Mouse (Mus musculus) lung, embryonic 14.5 days (tissue): ENCODE measurements at regions not wholly inside any gene's neighbourhood (a gene's known extent, or its start where the extent isn't known, plus 50 kb on each side); places are given as distances from the start of the nearest gene placed in this dataset.
"Not testable (repeated sequence)": the region's sequence is repeated elsewhere in the genome, so short reads cannot be mapped to it uniquely, and the experiment has no call there.

Source experiments
- ATAC-seq: fragments of 200-750 bp; cut with Nextera tagmentation; 2 replicates; pipeline ENCODE4 v1.8.0; 2017; ENCODE audit warnings: mild to moderate bottlenecking, moderate TSS enrichment, moderate library complexity; ENCODE audit not compliant: insufficient read depth
- DNase-seq: peaks from one replicate; pipeline ENCODE4 v3.0.0-alpha.2; 2015
- H3K27ac ChIP-seq: fragments of 300-500 bp; sonication (generic); 2 replicates; pipeline ENCODE4 v1.5.1; 2014; ENCODE audit warnings: low read depth, mild to moderate bottlenecking, moderate library complexity
- H3K27me3 ChIP-seq: fragments of 300-500 bp; sonication (generic); 2 replicates; pipeline ENCODE4 v1.6.1; 2014; ENCODE audit warnings: low read length, control low read depth; ENCODE audit not compliant: insufficient read depth
- H3K36me3 ChIP-seq: fragments of 300-500 bp; sonication (generic); 2 replicates; pipeline ENCODE4 v1.6.1; 2014; ENCODE audit warnings: control low read depth; ENCODE audit not compliant: insufficient read depth
- H3K4me1 ChIP-seq: fragments of 300-500 bp; sonication (generic); 2 replicates; pipeline ENCODE4 v1.6.1; 2014; ENCODE audit warnings: antibody characterized with exemption, control low read depth; ENCODE audit not compliant: insufficient read depth
- H3K4me2 ChIP-seq: fragments of 300-500 bp; sonication (generic); 2 replicates; pipeline ENCODE4 v1.6.1; 2014; ENCODE audit warnings: mild to moderate bottlenecking
- H3K4me3 ChIP-seq: fragments of 300-500 bp; sonication (generic); 2 replicates; pipeline ENCODE4 v1.5.1; 2014; ENCODE audit warnings: low read depth, low read length
- H3K9ac ChIP-seq: fragments of 300-500 bp; sonication (generic); 2 replicates; pipeline ENCODE4 v1.6.1; 2014
- H3K9me3 ChIP-seq: fragments of 300-500 bp; sonication (generic); 2 replicates; pipeline ENCODE4 v1.6.1; 2016; ENCODE audit warnings: low read depth, low read length, control low read depth
- CTCF ChIP-seq: IDR thresholded peaks from 2 replicates; pipeline ENCODE4 v1.5.1; 2016; ENCODE audit warnings: antibody characterized with exemption, low read depth
- WGBS: fragments of 180-500 bp; shearing (Covaris S2); extraction: QIAGEN DNeasy Blood & Tissue Kit; methylation state at CpG from one replicate; pipeline ENCODE4 v1.1.7; 2014; 5-methylcytosine and 5-hydroxymethylcytosine counted together

DNA sequence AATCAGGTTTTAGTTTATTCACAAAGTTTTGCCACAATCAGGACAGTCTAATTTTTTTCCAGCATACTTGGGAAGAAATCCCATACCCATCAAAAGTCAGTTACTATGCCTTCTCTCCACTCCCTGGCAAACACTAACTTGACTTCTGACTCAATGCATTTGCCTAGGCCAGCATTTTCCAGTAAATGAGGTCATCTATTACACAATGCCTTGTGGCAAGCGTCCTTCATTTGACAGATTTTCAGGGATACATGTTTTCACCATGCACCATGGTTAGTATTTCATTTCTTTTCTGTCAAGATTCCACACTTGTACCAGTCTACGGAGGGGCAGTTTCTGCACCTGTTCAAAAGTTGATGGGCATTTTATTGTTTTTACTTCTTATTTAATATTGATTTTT is 88.4 kb upstream of the Slc2a12 start:
- not testable (repeated sequence) for H3K4me2 ChIP-seq, DNase-seq, H3K9me3 ChIP-seq, H3K9ac ChIP-seq, H3K36me3 ChIP-seq, ATAC-seq, H3K4me3 ChIP-seq, H3K27ac ChIP-seq, H3K27me3 ChIP-seq, H3K4me1 ChIP-seq
- WGBS = 79% methylated on average over 2 of the region's 2 CpGs

DNA sequence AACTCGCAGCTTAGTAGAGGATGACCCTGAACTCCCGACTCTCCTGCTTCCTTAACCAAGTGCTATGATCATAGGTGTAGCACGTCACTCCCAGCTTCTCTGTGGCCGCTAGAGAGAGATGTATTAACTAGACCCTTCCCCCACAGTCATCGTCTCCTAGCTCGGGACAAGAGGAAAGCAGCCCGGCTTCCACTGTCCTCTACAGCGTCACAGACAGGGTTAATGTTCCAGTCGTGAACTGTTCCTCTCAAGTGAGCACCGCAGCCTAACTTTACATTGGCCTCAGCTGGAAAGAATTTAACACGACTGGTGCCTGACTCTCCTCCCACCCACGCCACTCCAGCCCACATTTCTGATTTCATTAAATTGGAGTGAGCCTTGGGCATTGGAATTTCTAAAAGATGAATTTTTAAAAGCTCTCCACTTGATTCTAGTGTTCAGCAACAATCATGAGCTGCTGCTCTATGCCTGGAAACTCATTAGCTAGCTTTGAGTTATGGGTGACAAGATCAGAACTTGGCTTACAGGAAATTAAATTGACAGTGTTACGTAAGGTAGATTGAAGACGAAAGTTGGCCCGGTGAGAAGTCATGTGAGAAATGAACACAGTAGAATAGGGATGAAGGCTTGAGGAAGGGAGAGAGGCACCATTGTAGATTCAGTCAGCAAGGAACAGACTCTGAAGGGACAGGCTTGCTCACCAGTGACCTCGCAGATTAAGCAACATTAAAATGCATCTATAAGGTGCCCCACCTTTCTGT is 75.4 kb upstream of the Slc2a12 start:
- not testable (repeated sequence) for ATAC-seq, H3K4me1 ChIP-seq, H3K4me3 ChIP-seq, H3K9me3 ChIP-seq, H3K27ac ChIP-seq, H3K27me3 ChIP-seq, H3K4me2 ChIP-seq, H3K9ac ChIP-seq, DNase-seq, H3K36me3 ChIP-seq
- WGBS = 63% methylated on average over 14 of the region's 16 CpGs

DNA sequence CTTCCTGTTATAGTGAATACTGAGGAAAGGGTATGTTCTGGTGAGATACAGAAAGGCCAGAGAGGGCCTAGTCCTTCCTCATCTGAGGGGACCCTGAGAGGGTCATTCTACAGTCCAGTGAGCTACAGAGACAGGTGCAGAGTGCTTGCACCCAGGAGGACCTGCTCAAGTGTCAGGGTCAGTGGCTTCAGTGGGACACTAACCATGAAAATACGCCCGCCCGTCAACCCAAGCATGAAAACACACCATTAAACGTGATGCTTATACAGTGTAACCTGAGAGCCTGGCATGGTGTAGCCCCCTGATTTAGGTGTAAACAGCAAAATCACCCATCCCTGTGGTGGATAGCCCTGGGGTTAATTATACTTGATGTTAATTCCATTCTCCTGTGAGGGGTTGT is 70.8 kb upstream of the Slc2a12 start:
- DNase-seq, H3K4me1 ChIP-seq, ATAC-seq, H3K9me3 ChIP-seq, H3K36me3 ChIP-seq, H3K27me3 ChIP-seq, H3K9ac ChIP-seq, H3K4me3 ChIP-seq, H3K4me2 ChIP-seq, H3K27ac ChIP-seq: not testable (repeated sequence)
- WGBS = 67% methylated on average over 4 of the region's 4 CpGs

GRCm38 (mm10) chr10:22579426-22579825 is 65.4 kb upstream of the Slc2a12 start:
- H3K4me1 ChIP-seq, H3K27me3 ChIP-seq, H3K4me3 ChIP-seq, H3K36me3 ChIP-seq, H3K4me2 ChIP-seq, H3K27ac ChIP-seq, ATAC-seq, H3K9me3 ChIP-seq, H3K9ac ChIP-seq: not testable (repeated sequence)
- 16% methylated on average over 3 of the region's 3 CpGs for WGBS
- DNase-seq = peak; percentile 83
- peak; percentile 74 for TF ChIP-seq CTCF

GRCm38 (mm10) chr10:22581300-22581699 is 63.5 kb upstream of the Slc2a12 start:
- not testable (repeated sequence) for H3K36me3 ChIP-seq, H3K9ac ChIP-seq, H3K4me1 ChIP-seq, DNase-seq, H3K4me2 ChIP-seq, ATAC-seq, H3K9me3 ChIP-seq, H3K27me3 ChIP-seq, H3K27ac ChIP-seq, H3K4me3 ChIP-seq
- WGBS = 61% methylated on average over 9 of the region's 9 CpGs

DNA sequence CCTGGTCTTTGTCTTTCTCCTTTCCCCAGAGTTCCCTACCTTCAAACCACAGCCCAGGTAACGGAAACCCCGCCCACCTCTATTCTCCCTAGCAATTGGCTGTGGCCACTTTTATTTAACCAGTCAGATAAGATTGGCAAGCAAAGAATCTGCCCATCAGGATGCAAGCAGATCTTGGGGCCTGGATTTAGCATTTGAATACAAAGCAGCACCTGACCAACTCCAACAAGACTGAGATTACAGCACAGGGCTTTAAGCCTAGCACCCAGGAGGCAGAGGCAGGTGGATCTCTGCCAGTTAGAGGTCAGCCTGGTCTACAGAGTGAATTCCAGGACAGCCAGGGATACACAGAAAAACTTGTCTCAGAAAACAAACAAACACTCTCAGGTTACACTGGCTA is 61.5 kb upstream of the Slc2a12 start:
- not testable (repeated sequence) for ATAC-seq, H3K9me3 ChIP-seq, DNase-seq, H3K4me1 ChIP-seq, H3K4me3 ChIP-seq, H3K4me2 ChIP-seq, H3K36me3 ChIP-seq, H3K27ac ChIP-seq, H3K27me3 ChIP-seq, H3K9ac ChIP-seq
- WGBS = 87% methylated on average over 2 of the region's 2 CpGs

- H3K9ac ChIP-seq, H3K4me2 ChIP-seq, H3K27ac ChIP-seq, H3K4me1 ChIP-seq, H3K4me3 ChIP-seq, ATAC-seq, H3K27me3 ChIP-seq, H3K36me3 ChIP-seq, H3K9me3 ChIP-seq: not testable (repeated sequence)
- peak; percentile 10 for DNase-seq
- 97% methylated on average over 1 of the region's 1 CpGs for WGBS
- TF ChIP-seq CTCF = peak; percentile 21
Measured at GRCm38 (mm10) chr10:22588587-22588986, 56.2 kb upstream of the Slc2a12 start.

GRCm38 (mm10) chr10:22591664-22592063 is 53.1 kb upstream of the Slc2a12 start:
- ATAC-seq, H3K4me1 ChIP-seq, H3K4me3 ChIP-seq, H3K9ac ChIP-seq, H3K27me3 ChIP-seq, H3K36me3 ChIP-seq, H3K9me3 ChIP-seq, H3K27ac ChIP-seq, H3K4me2 ChIP-seq, DNase-seq: not testable (repeated sequence)
- WGBS = 46% methylated on average over 4 of the region's 4 CpGs

DNA sequence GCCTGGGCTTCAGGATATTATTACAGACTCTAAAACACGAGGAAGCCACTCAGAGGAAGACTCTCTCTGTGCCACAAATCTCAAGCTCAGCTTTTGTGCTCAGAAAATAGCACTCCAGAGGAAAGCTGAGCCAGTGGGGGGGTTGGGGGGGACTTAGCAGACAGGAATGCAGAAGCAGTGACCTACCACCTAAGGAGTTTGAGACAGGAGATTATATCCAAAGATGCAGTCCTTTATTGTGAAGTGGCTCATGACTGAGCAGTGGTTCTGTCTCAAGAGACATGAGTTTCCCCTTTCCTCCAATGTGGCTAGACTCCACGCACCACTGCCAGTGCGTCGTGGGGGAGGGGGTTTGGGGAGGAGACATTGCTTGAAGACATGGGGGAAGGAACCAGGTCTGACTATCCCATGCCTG is 52.6 kb upstream of the Slc2a12 start:
- H3K27ac ChIP-seq, H3K4me3 ChIP-seq, H3K9me3 ChIP-seq, H3K36me3 ChIP-seq, H3K9ac ChIP-seq, ATAC-seq, H3K27me3 ChIP-seq, DNase-seq, H3K4me2 ChIP-seq, H3K4me1 ChIP-seq: not testable (repeated sequence)
- WGBS = 34% methylated on average over 4 of the region's 4 CpGs

DNA sequence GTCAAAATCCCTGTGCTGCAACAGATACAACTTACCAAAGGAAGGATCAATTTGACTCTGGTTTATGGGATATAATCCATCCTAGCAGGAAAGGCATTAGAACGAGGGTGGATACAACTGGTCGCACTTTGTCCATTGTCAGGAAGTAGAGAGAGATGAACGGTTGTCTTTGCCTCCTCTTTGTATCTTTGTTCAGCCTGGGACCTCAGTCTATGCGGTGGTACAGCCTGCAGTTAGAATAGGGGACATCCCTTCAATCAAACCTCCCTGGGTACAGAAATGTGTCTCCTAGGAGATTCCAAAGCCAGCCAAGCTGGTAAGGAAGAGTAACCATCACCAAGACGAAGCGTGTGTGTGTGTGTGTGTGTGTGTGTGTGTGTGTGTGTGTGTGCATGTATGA is 52.1 kb upstream of the Slc2a12 start:
- not testable (repeated sequence) for DNase-seq, H3K9ac ChIP-seq, H3K4me2 ChIP-seq, H3K27me3 ChIP-seq, H3K36me3 ChIP-seq, H3K9me3 ChIP-seq, ATAC-seq, H3K27ac ChIP-seq, H3K4me1 ChIP-seq, H3K4me3 ChIP-seq
- WGBS = 76% methylated on average over 6 of the region's 6 CpGs
